Mouse (Mus musculus) bone marrow macrophage, adult 2 months (primary cell): Measurements from ENCODE around the gene Ckb.

Experiments
- CTCF ChIP-seq: IDR thresholded peaks from 2 replicates; pipeline ENCODE4 v1.5.1; 2012; ENCODE audit warnings: low read depth, mild to moderate bottlenecking, low read length, moderate library complexity
- POLR2A ChIP-seq: IDR thresholded peaks from 2 replicates; pipeline ENCODE4 v1.6.1; 2012; ENCODE audit warnings: mild to moderate bottlenecking, low read depth, low read length, borderline replicate concordance

GRCm38 (mm10) chr12:111689426-111689825, 17.3 kb upstream of the Ckb start:
- TF ChIP-seq POLR2A, result no peak
- no peak for TF ChIP-seq CTCF
